Mouse (Mus musculus): ENCODE data around the gene Blvra. TPM values are rescaled to one million over a fixed set of nuclear protein-coding genes. Genes with fewer than 3 reads are reported as not detected.

Blvra gene
- total RNA-seq (2012; rRNA removed) (22.7 and 23.7 TPM in 2 replicates), polyA plus RNA-seq (2012; ENCODE audit: insufficient read depth in 1 of 2, insufficient read length in 2 of 2, low read depth in 1 of 2, low replicate concordance in 2 of 2, missing spikeins in 1 of 2) (10 to 100 TPM in 1 of 2 experiments, not detected in 1; 18.7 TPM)

DNA sequence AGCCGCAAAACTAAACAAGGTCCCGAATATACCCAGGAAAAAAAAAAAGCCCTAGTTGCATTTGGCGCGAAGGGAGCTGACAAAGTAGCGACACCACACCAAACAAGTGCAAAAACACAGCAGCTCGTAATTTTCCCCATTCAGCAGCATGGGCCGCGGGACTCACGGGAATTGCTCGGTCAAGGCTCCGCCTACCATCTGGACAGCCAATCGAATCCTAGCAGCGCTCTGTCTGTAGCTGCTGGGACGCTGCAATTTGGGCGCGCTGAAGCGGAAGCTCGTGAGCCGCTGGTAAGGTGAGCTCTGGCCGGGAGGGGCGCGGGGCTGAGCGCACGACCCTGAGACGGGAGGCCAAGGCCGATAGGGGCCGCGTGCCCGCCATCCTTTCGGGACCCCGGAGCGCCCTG, at the start of gene Blvra:
TSS of gene Blvra (plus strand) at position 231 of the 407 bp plus-strand sequence.
- Histone ChIP-seq H3K9ac (ENCODE audit: control insufficient read depth, low read depth, low read length, poor library complexity, severe bottlenecking) (peak within 1 kb of the TSS; percentile 79), H3K4me1 (ENCODE audit: control insufficient read depth in 1 of 2, insufficient read depth in 2 of 2, low read length in 2 of 2) (peaks cover 0 to 7% of the 10 kb centered on the region in 2 experiments; a peak in 2 of 4 replicates), H3K9me3 (replicated peaks; ENCODE audit: insufficient read depth, low read length) (no peaks in the 10 kb centered on the region), H3K79me2 (ENCODE audit: control insufficient read depth, insufficient read depth, low read length, poor library complexity) (no peaks in the 10 kb centered on the region; the same call in 1 of the 2 replicates), H3K36me3 (ENCODE audit: control insufficient read depth in 1 of 2, insufficient read depth in 2 of 2, low read length in 2 of 2) (peaks cover 0 to 8% of the 10 kb centered on the region in 2 experiments; a peak in 2 of 4 replicates), H3K27me3 (ENCODE audit: control insufficient read depth in 1 of 2, insufficient read depth in 2 of 2, low read length in 2 of 2) (no peaks in the 10 kb centered on the region), H3K27ac (ENCODE audit: control insufficient read depth, low read depth, low read length) (peak within 1 kb of the TSS; percentile 76), H3K4me3 (ENCODE audit: control insufficient read depth in 1 of 2, insufficient read depth in 1 of 2, low read depth in 2 of 2, low read length in 2 of 2) (peak within 1 kb of the TSS; percentile 58 to 72)
- DNase-seq (ENCODE audit: low read depth, low spot score): peak; percentile 97
- TF ChIP-seq ZNF384 (IDR thresholded peaks at IDR 0.05; ENCODE audit: low read depth, low read length) (peak; percentile 70), MAX (IDR thresholded peaks at IDR 0.05; ENCODE audit: low read length) (peak; percentile 62), MAZ (IDR thresholded peaks at IDR 0.05; ENCODE audit: low read depth, low read length) (peak; percentile 71), JUND (IDR thresholded peaks at IDR 0.05; ENCODE audit: low read depth, low read length) (no peak), TCF12 (IDR thresholded peaks at IDR 0.05; ENCODE audit: low read depth, low read length) (peak; percentile 42), KAT2A (conservative IDR thresholded peaks at IDR 0.05; ENCODE audit: low read depth, low read length) (no peak), POLR2AphosphoS2 (IDR thresholded peaks at IDR 0.05; ENCODE audit: low read length) (peak; percentile 95), MEF2A (IDR thresholded peaks at IDR 0.05; ENCODE audit: extremely low read depth, insufficient replicate concordance, low read depth, low read length, poor library complexity, severe bottlenecking) (no peak), USF2 (IDR thresholded peaks at IDR 0.05; ENCODE audit: borderline replicate concordance in 1 of 2, insufficient read depth in 1 of 2, low read depth in 1 of 2, low read length in 2 of 2) (no peak), EP300 (IDR thresholded peaks at IDR 0.05; ENCODE audit: low read depth in 1 of 2, low read length in 2 of 2) (0 out of 4 replicates have a peak, but pooled peaks of 1 of the 2 experiments have one; percentile 8), SMC3 (IDR thresholded peaks at IDR 0.05; ENCODE audit: low read depth, low read length) (no peak), MAFK (IDR thresholded peaks at IDR 0.05; ENCODE audit: borderline replicate concordance, low read depth, low read length) (0 out of 2 replicates have a peak, but pooled peaks have one; percentile 9), ZKSCAN1 (IDR thresholded peaks at IDR 0.05; ENCODE audit: low read depth, low read length) (no peak), NRF1 (IDR thresholded peaks at IDR 0.05; ENCODE audit: insufficient read depth, low read depth, low read length, poor library complexity, severe bottlenecking) (no peak), TAL1 (IDR thresholded peaks at IDR 0.05; ENCODE audit: low read length) (no peak), USF1 (IDR thresholded peaks at IDR 0.05; ENCODE audit: low read depth, low read length) (0 out of 2 replicates have a peak, but pooled peaks have one; percentile 24), MYB (IDR thresholded peaks at IDR 0.05; ENCODE audit: low read depth, low read length) (no peak), CTCF (IDR thresholded peaks at IDR 0.05 in 2 of 3, conservative IDR thresholded peaks at IDR 0.05 in 1 of 3; ENCODE audit: control insufficient read depth in 1 of 3, insufficient read depth in 1 of 3, low read depth in 2 of 3, low read length in 3 of 3, poor library complexity in 1 of 3, severe bottlenecking in 1 of 3) (no peak), MYC (IDR thresholded peaks at IDR 0.05; ENCODE audit: low read depth, low read length) (no peak), CHD2 (IDR thresholded peaks at IDR 0.05; ENCODE audit: low read length) (no peak), POLR2AphosphoS5 (IDR thresholded peaks at IDR 0.05; ENCODE audit: borderline replicate concordance, low read depth, low read length) (no peak), RCOR1 (IDR thresholded peaks at IDR 0.05; ENCODE audit: low read depth, low read length) (no peak), ELF1 (IDR thresholded peaks at IDR 0.05; ENCODE audit: low read depth, low read length) (peak; percentile 74), RAD21 (IDR thresholded peaks at IDR 0.05; ENCODE audit: low read depth, low read length) (no peak), TBP (IDR thresholded peaks at IDR 0.05; ENCODE audit: low read depth, low read length) (0 out of 2 replicates have a peak, but pooled peaks have one; percentile 61), CHD1 (IDR thresholded peaks at IDR 0.05; ENCODE audit: low read depth, low read length) (0 out of 2 replicates have a peak, but pooled peaks have one; percentile 55), MXI1 (IDR thresholded peaks at IDR 0.05; ENCODE audit: low read depth, low read length) (0 out of 2 replicates have a peak, but pooled peaks have one; percentile 57), BHLHE40 (IDR thresholded peaks at IDR 0.05; ENCODE audit: borderline replicate concordance, low read depth, low read length) (no peak; the same call in 1 of the 2 replicates), GATA1 (IDR thresholded peaks at IDR 0.05; ENCODE audit: low read depth, low read length) (no peak), SIN3A (IDR thresholded peaks at IDR 0.05; ENCODE audit: low read length) (peak; percentile 79), UBTF (IDR thresholded peaks at IDR 0.05; ENCODE audit: borderline replicate concordance, insufficient read depth, low read depth, low read length) (no peak), POLR2A (IDR thresholded peaks at IDR 0.05; ENCODE audit: control insufficient read depth in 1 of 2, insufficient read depth in 1 of 2, low read depth in 1 of 2, low read length in 2 of 2, poor library complexity in 1 of 2) (peak; percentile 66 to 71), ETS1 (IDR thresholded peaks at IDR 0.05; ENCODE audit: low read depth, low read length) (0 out of 2 replicates have a peak, but pooled peaks have one; percentile 12), ZMIZ1 (IDR thresholded peaks at IDR 0.05; ENCODE audit: low read depth, low read length) (peak; percentile 79; the same call in 1 of the 2 replicates), GABPA (IDR thresholded peaks at IDR 0.05; ENCODE audit: low read depth, low read length) (no peak), E2F4 (IDR thresholded peaks at IDR 0.05; ENCODE audit: borderline replicate concordance, low read depth, low read length) (peak; percentile 65; the same call in 1 of the 2 replicates)
